Mouse (Mus musculus) stomach, postnatal 0 days (tissue): ENCODE measurements at regions not wholly inside any gene's neighbourhood (a gene's known extent, or its start where the extent isn't known, plus 50 kb on each side); places are given as distances from the start of the nearest gene placed in this dataset.

Source experiments
- CTCF ChIP-seq: IDR thresholded peaks from 2 replicates; pipeline ENCODE4 v1.5.1; 2016; ENCODE audit warnings: antibody characterized with exemption, low read depth, mild to moderate bottlenecking, moderate library complexity
- EP300 ChIP-seq: optimal IDR thresholded peaks from 2 replicates; pipeline ENCODE3; 2016; ENCODE audit warnings: antibody characterized with exemption

GRCm38 (mm10) chr2:21046503-21047116, 77.9 kb upstream of the Arhgap21 start:
- TF ChIP-seq EP300 = no peak
- TF ChIP-seq CTCF = no peak
